Mouse (Mus musculus) heart, embryonic 15.5 days (tissue): Measurements from ENCODE around the gene Elk3. TPM values are rescaled to one million over a fixed set of nuclear protein-coding genes. Genes with fewer than 3 reads are reported as not detected.

Source experiments
- ATAC-seq: fragments of 200-750 bp; cut with Nextera tagmentation; replicated peaks from 2 replicates; pipeline ENCODE4 v1.8.0; 2017; ENCODE audit warnings: low read depth, moderate TSS enrichment; ENCODE audit not compliant: insufficient number of reproducible peaks, insufficient read depth, low FRiP score
- H3K27ac ChIP-seq: fragments of 300-500 bp; sonication (generic); 2 replicates; pipeline ENCODE4 v1.5.1; 2015; ENCODE audit warnings: mild to moderate bottlenecking, inconsistent platforms
- H3K27me3 ChIP-seq: fragments of 300-500 bp; sonication (generic); 2 replicates; pipeline ENCODE4 v1.6.1; 2015; ENCODE audit warnings: inconsistent platforms
- H3K36me3 ChIP-seq: fragments of 300-500 bp; sonication (generic); 2 replicates; pipeline ENCODE4 v1.6.1; 2015; ENCODE audit warnings: mild to moderate bottlenecking, inconsistent platforms
- H3K4me1 ChIP-seq: fragments of 300-500 bp; sonication (generic); replicated peaks from 2 replicates; pipeline ENCODE4 v1.6.1; 2015; ENCODE audit warnings: inconsistent platforms
- H3K4me2 ChIP-seq: fragments of 300-500 bp; sonication (generic); 2 replicates; pipeline ENCODE4 v1.6.1; 2015; ENCODE audit warnings: inconsistent platforms, mild to moderate bottlenecking, moderate library complexity
- H3K4me3 ChIP-seq: fragments of 300-500 bp; sonication (generic); 2 replicates; pipeline ENCODE4 v1.5.1; 2015; ENCODE audit warnings: mild to moderate bottlenecking, inconsistent platforms
- H3K9ac ChIP-seq: fragments of 300-500 bp; sonication (generic); 2 replicates; pipeline ENCODE4 v1.6.1; 2015; ENCODE audit warnings: mild to moderate bottlenecking, inconsistent platforms
- H3K9me3 ChIP-seq: fragments of 300-500 bp; sonication (generic); replicated peaks from 2 replicates; pipeline ENCODE4 v1.6.1; 2016; ENCODE audit warnings: inconsistent platforms
- WGBS: fragments of 180-500 bp; shearing (Covaris S2); methylation state at CpG from one replicate; pipeline ENCODE4 v1.1.7; 2015; ENCODE audit warnings: mixed read lengths; 5-methylcytosine and 5-hydroxymethylcytosine counted together
- polyA plus RNA-seq: library from polyadenylated mRNA; unstranded; fragments of >200 nt; fragmentation: Nextera tagmentation; extraction: Ambion mirVana; gene quantifications from 2 replicates; pipeline ENCODE4 v1.2.1, GENCODE M21; 2015

Gene Elk3
- polyA plus RNA-seq, 1 experiment from 2014 or later = 31.7 TPM

DNA sequence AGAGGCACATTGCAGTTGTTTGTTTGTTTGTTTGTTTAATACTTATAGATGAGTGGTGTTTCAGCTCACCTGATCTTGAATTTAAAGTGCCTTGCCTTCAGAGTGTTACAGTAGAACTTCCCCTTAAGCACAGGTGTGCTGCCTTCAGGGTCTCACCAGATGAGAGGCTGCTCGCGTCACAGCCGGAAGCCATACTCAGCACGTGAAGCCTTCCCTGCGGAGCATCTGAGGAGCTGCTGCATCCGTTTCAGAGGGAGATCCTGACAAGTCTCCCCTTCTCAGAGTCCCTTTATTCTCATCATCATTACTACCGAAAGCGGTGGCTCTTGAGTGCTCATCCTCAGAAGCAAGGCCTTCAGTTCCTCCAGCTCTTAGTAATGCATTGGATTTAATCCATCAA is 62.5 kb downstream of the Elk3 start:
- no peak overlapping the region for H3K4me2 ChIP-seq
- H3K27ac ChIP-seq = peak overlapping the region; percentile 78
- 84% methylated on average over 8 of the region's 8 CpGs for WGBS
- no peaks in the 10 kb centered on the region for H3K27me3 ChIP-seq
- H3K4me3 ChIP-seq = no peak overlapping the region
- ATAC-seq = no peak
- peaks cover 17% of the 10 kb centered on the region for H3K36me3 ChIP-seq
- no peaks in the 10 kb centered on the region for H3K9me3 ChIP-seq
- peaks cover 33% of the 10 kb centered on the region for H3K4me1 ChIP-seq
- no peak overlapping the region for H3K9ac ChIP-seq

DNA sequence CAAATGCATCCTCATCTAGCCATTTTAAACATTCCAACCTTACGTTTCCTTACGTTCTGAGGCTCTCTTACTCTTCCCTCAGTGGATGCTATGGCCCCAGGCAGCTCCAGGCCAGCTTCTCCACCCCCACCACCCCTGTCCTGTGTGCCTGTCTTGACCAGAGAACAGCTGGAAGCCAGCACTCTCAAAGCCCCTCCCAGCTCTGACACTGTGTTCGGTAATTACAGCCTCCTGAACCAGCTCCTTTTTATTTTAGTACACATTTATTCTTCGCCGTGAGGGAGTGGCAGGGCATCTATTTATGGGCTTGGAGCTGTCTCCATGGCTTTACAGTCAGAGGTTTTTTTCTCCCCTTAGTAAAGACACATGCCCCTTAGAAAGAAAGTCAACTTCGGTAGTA is 63.0 kb downstream of the Elk3 start:
- H3K36me3 ChIP-seq = peaks cover 12% of the 10 kb centered on the region
- peaks cover 33% of the 10 kb centered on the region for H3K4me1 ChIP-seq
- peak; percentile 56 for ATAC-seq
- no peaks in the 10 kb centered on the region for H3K27me3 ChIP-seq
- WGBS = 36% methylated on average over 6 of the region's 6 CpGs
- no peaks in the 10 kb centered on the region for H3K9me3 ChIP-seq
- H3K27ac ChIP-seq = peak overlapping the region; percentile 78
- H3K4me2 ChIP-seq = no peak overlapping the region
- no peak overlapping the region for H3K4me3 ChIP-seq
- H3K9ac ChIP-seq = no peak overlapping the region

DNA sequence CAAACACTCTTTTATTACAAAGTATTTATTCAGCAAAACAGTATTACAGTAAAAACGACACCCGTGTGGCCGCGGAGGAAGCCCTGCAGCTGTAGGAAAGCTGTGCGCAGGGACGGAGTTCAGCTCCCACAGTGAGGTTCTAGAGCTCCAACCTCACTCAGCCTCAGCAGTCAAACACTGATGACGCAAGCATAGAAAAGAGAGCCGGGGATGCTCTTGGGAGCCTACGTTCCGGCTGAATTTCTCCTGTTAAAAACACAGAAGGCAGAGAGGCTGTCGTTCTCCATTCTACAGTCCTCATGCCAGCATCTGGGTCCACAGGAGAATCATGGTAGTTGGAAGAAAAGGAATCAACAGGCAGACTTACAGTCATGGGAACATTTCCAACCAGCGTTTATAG is 63.5 kb downstream of the Elk3 start:
- no peak overlapping the region for H3K4me2 ChIP-seq
- no peak overlapping the region for H3K4me3 ChIP-seq
- peaks cover 11% of the 10 kb centered on the region; the same call in 1 of the 2 replicates for H3K36me3 ChIP-seq
- 84% methylated on average over 12 of the region's 12 CpGs for WGBS
- H3K27ac ChIP-seq = peak overlapping the region; percentile 78
- peaks cover 33% of the 10 kb centered on the region for H3K4me1 ChIP-seq
- ATAC-seq = no peak
- no peaks in the 10 kb centered on the region for H3K9me3 ChIP-seq
- H3K9ac ChIP-seq = no peak overlapping the region
- H3K27me3 ChIP-seq = no peaks in the 10 kb centered on the region

DNA sequence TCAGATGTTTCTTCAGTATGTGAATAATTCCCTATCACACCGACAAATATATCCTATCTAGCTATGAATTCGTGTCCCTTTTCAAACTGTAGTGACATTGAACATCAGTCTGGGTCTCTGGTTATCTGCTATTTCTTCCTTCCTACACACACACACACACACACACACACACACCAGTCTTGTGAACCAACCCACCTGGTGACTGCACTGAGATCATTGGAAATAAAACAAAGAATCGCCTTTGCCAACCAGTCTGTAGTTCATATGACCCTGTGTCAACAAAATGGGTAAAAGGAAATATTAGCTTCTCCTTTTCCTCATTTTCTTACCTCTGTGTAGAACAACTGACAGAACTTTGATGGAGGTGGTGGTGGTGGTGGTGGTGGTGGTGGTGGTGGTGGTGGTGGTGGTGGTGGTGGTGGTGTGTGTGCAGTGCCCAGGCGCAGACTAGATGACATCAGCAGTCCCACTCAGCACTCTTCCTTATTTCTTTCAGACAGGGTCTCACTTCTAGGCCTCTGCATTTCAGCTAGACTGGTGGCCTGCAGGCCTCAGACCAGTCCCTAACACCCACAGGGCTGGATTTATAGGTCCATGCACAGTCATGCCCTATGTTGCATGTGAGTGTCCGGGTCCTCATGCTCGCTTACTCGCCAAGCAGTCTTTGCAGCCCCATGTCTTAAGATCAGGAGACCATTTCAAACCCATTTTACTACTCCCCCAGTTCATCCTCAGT is 64.6 kb downstream of the Elk3 start:
- Histone ChIP-seq H3K9me3 (no peaks in the 10 kb centered on the region), H3K27ac (no peak overlapping the region), H3K36me3 (peaks cover 14% of the 10 kb centered on the region; the same call in 1 of the 2 replicates), H3K4me1 (peaks cover 31% of the 10 kb centered on the region), H3K4me3 (no peak overlapping the region), H3K4me2 (no peak overlapping the region), H3K9ac (no peak overlapping the region), H3K27me3 (no peaks in the 10 kb centered on the region)
- WGBS = 85% methylated on average over 7 of the region's 7 CpGs
- ATAC-seq = no peak

DNA sequence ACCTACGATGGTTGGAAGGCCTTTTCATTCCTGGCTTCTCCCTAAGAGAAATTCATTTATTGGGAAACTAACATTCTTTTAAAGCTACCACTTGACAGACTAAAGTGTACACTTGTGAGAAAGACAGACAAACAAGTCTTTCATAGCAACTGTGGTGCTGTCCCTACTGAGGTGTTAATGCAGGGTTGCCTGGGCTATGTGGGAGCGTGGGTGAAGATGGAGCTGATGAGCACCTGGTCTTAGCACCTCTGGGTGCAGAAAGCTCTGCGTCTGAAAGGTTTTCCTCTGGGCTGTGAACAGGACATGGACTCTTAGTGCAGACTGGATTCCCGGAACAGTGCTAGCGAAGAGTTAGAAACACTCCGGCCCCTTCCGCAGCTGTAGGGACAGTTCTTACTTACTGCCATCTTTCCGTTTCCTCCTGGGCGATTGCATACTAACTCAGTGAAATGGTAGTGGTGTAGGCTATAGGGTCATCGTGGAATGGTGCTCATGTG is 66.7 kb downstream of the Elk3 start:
- peaks cover 19% of the 10 kb centered on the region for H3K4me1 ChIP-seq
- H3K9ac ChIP-seq = no peak overlapping the region
- H3K9me3 ChIP-seq = no peaks in the 10 kb centered on the region
- H3K27me3 ChIP-seq = no peaks in the 10 kb centered on the region
- peaks cover 21% of the 10 kb centered on the region; the same call in 1 of the 2 replicates for H3K36me3 ChIP-seq
- no peak overlapping the region for H3K4me2 ChIP-seq
- H3K4me3 ChIP-seq = no peak overlapping the region
- ATAC-seq = no peak
- WGBS = 79% methylated on average over 10 of the region's 10 CpGs
- no peak overlapping the region for H3K27ac ChIP-seq

DNA sequence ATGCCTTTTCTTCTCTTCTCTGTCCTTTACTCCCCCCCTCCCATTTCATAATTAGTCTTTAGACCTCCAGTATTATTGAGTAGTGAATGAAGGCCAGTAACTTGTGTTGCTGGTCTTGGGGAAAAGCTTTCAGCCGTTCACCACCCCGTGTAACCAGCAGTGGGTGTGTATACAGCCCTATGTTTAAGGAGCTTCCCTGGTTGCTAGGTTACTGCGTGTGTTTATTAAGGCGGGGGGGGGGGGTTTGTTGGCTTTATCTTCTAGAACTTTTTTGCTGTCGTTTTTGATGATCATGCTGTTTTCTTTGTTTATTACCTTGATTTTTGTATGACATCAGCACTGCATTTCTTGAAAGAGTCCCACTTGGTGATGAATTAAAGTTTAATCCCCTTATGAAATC is 68.1 kb downstream of the Elk3 start:
- peaks cover 27% of the 10 kb centered on the region; the same call in 1 of the 2 replicates for H3K36me3 ChIP-seq
- no peak overlapping the region for H3K27ac ChIP-seq
- no peak for ATAC-seq
- no peaks in the 10 kb centered on the region for H3K27me3 ChIP-seq
- H3K9ac ChIP-seq = no peak overlapping the region
- no peak overlapping the region for H3K4me3 ChIP-seq
- WGBS = 18% methylated on average over 5 of the region's 5 CpGs
- peaks cover 15% of the 10 kb centered on the region for H3K4me1 ChIP-seq
- no peak overlapping the region for H3K4me2 ChIP-seq
- H3K9me3 ChIP-seq = no peaks in the 10 kb centered on the region

- Histone ChIP-seq H3K27me3 (no peaks in the 10 kb centered on the region), H3K36me3 (peaks cover 29% of the 10 kb centered on the region), H3K27ac (no peak overlapping the region), H3K9me3 (no peaks in the 10 kb centered on the region), H3K4me1 (peaks cover 8% of the 10 kb centered on the region), H3K4me2 (no peak overlapping the region), H3K9ac (no peak overlapping the region), H3K4me3 (no peak overlapping the region)
- 40% methylated on average over 3 of the region's 3 CpGs for WGBS
- no peak for ATAC-seq
These were observed 68.7 kb downstream of the Elk3 start for GRCm38 (mm10) chr10:93242208-93242607.

DNA sequence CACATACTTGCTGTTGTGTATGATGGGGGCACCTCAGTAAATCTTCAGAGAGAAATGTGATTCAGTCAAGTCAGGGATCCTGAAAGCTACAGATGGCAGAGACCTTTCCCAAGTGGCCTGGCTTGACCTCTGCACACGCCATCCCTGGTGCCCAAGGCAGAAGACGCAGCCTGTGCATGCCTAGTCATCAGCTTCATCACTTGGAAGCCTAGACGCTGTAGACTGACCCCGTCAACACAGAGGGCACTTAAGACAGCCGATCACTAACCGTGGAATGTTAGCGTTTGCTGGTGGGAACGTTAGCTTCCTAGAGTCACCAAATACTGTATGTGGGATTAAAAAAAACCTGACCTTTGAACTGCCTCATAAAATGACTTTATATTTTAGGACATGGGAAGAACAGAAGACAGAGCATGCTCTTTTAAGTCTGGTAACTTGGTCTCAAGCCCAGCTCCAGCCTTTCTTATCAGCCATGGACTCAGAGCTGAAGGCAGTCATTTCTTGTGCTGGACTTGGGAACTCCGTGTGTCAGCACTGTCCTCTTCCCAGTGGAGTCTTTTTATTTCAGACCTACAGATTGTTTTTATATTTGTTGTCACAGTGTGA is 71.6 kb downstream of the Elk3 start:
- no peak for ATAC-seq
- Histone ChIP-seq H3K4me3 (no peak overlapping the region), H3K27ac (no peak overlapping the region), H3K4me2 (no peak overlapping the region), H3K4me1 (peaks cover 7% of the 10 kb centered on the region), H3K9ac (no peak overlapping the region), H3K27me3 (no peaks in the 10 kb centered on the region), H3K36me3 (peaks cover 48% of the 10 kb centered on the region), H3K9me3 (no peaks in the 10 kb centered on the region)
- WGBS = 33% methylated on average over 9 of the region's 9 CpGs

GRCm38 (mm10) chr10:93234692-93235091 is 76.2 kb downstream of the Elk3 start:
- H3K4me1 ChIP-seq = peaks cover 5% of the 10 kb centered on the region
- 86% methylated on average over 9 of the region's 9 CpGs for WGBS
- ATAC-seq = no peak
- no peak overlapping the region for H3K4me2 ChIP-seq
- H3K9me3 ChIP-seq = no peaks in the 10 kb centered on the region
- no peak overlapping the region for H3K9ac ChIP-seq
- no peak overlapping the region for H3K27ac ChIP-seq
- H3K27me3 ChIP-seq = no peaks in the 10 kb centered on the region
- H3K4me3 ChIP-seq = no peak overlapping the region
- H3K36me3 ChIP-seq = peaks cover 61% of the 10 kb centered on the region

GRCm38 (mm10) chr10:93233665-93234194 is 77.2 kb downstream of the Elk3 start:
- 84% methylated on average over 6 of the region's 6 CpGs for WGBS
- no peaks in the 10 kb centered on the region for H3K4me1 ChIP-seq
- no peak overlapping the region for H3K27ac ChIP-seq
- no peak overlapping the region for H3K4me2 ChIP-seq
- H3K27me3 ChIP-seq = no peaks in the 10 kb centered on the region
- peaks cover 53% of the 10 kb centered on the region for H3K36me3 ChIP-seq
- H3K9ac ChIP-seq = no peak overlapping the region
- no peak overlapping the region for H3K4me3 ChIP-seq
- no peaks in the 10 kb centered on the region for H3K9me3 ChIP-seq
- ATAC-seq = no peak

GRCm38 (mm10) chr10:93231893-93232292 is 79.0 kb downstream of the Elk3 start:
- Histone ChIP-seq H3K27ac (no peak overlapping the region), H3K27me3 (no peaks in the 10 kb centered on the region), H3K4me1 (peaks cover 6% of the 10 kb centered on the region), H3K4me3 (no peak overlapping the region), H3K9ac (no peak overlapping the region), H3K36me3 (peaks cover 37% of the 10 kb centered on the region), H3K9me3 (no peaks in the 10 kb centered on the region), H3K4me2 (no peak overlapping the region)
- WGBS = 87% methylated on average over 5 of the region's 5 CpGs
- no peak for ATAC-seq
